Mouse (Mus musculus): ENCODE measurements around the gene Mgl2. TPM values are rescaled to one million over a fixed set of nuclear protein-coding genes. Genes with fewer than 3 reads are reported as not detected.

Gene Mgl2
- polyA plus RNA-seq, 1 experiment, result 6.8 TPM

- Histone ChIP-seq H3K36me3 (ENCODE audit: control insufficient read depth, insufficient read depth, low read length) (no peaks in the 10 kb centered on the region), H3K4me1 (replicated peaks; ENCODE audit: control insufficient read depth, insufficient read depth, low read length) (no peaks in the 10 kb centered on the region; the same call in 1 of the 2 replicates), H3K4me3 (ENCODE audit: control insufficient read depth, insufficient read depth, low read length) (no peak overlapping the region), H3K27ac (ENCODE audit: control insufficient read depth, insufficient read depth, low read length) (no peak overlapping the region), H3K27me3 (ENCODE audit: control insufficient read depth, insufficient read depth, low read length) (no peaks in the 10 kb centered on the region)
- no peak for TF ChIP-seq CTCF (IDR thresholded peaks at IDR 0.05; ENCODE audit: borderline replicate concordance, control insufficient read depth, extremely low read depth, insufficient read depth, low read length, poor library complexity)
- TF ChIP-seq POLR2A (IDR thresholded peaks at IDR 0.05; ENCODE audit: control insufficient read depth, extremely low read depth, insufficient read depth, low read length, poor library complexity), result no peak
- 94% methylated on average over 7 of the region's 7 CpGs for WGBS
- DNase-seq, result no peak
Measured at GRCm38 (mm10) chr11:70170291-70170690, 40.2 kb downstream of the Mgl2 start.

GRCm38 (mm10) chr11:70171181-70171580, 41.1 kb downstream of the Mgl2 start:
- Histone ChIP-seq H3K4me3 (ENCODE audit: control insufficient read depth, insufficient read depth, low read length) (no peak overlapping the region), H3K27ac (ENCODE audit: control insufficient read depth, insufficient read depth, low read length) (no peak overlapping the region), H3K36me3 (ENCODE audit: control insufficient read depth, insufficient read depth, low read length) (no peaks in the 10 kb centered on the region), H3K4me1 (replicated peaks; ENCODE audit: control insufficient read depth, insufficient read depth, low read length) (no peaks in the 10 kb centered on the region; the same call in 1 of the 2 replicates), H3K27me3 (ENCODE audit: control insufficient read depth, insufficient read depth, low read length) (no peaks in the 10 kb centered on the region)
- WGBS, result 83% methylated on average over 7 of the region's 7 CpGs
- DNase-seq, result no peak
- TF ChIP-seq CTCF (IDR thresholded peaks at IDR 0.05; ENCODE audit: borderline replicate concordance, control insufficient read depth, extremely low read depth, insufficient read depth, low read length, poor library complexity) (no peak), POLR2A (IDR thresholded peaks at IDR 0.05; ENCODE audit: control insufficient read depth, extremely low read depth, insufficient read depth, low read length, poor library complexity) (no peak)

- no peak for TF ChIP-seq CTCF (IDR thresholded peaks at IDR 0.05; ENCODE audit: borderline replicate concordance, control insufficient read depth, extremely low read depth, insufficient read depth, low read length, poor library complexity)
- DNase-seq, result peak; percentile 61
Measured at GRCm38 (mm10) chr11:70171847-70172246, 41.7 kb downstream of the Mgl2 start.

GRCm38 (mm10) chr11:70172298-70172697, 42.2 kb downstream of the Mgl2 start:
- Histone ChIP-seq H3K27ac (ENCODE audit: control insufficient read depth, insufficient read depth, low read length) (no peak overlapping the region), H3K27me3 (ENCODE audit: control insufficient read depth, insufficient read depth, low read length) (no peaks in the 10 kb centered on the region), H3K4me3 (ENCODE audit: control insufficient read depth, insufficient read depth, low read length) (no peak overlapping the region), H3K4me1 (replicated peaks; ENCODE audit: control insufficient read depth, insufficient read depth, low read length) (no peaks in the 10 kb centered on the region; the same call in 1 of the 2 replicates), H3K36me3 (ENCODE audit: control insufficient read depth, insufficient read depth, low read length) (no peaks in the 10 kb centered on the region)
- 71% methylated on average over 5 of the region's 5 CpGs for WGBS
- peak; percentile 15 for DNase-seq
- no peak for TF ChIP-seq POLR2A (IDR thresholded peaks at IDR 0.05; ENCODE audit: control insufficient read depth, extremely low read depth, insufficient read depth, low read length, poor library complexity)
- no peak for TF ChIP-seq CTCF (IDR thresholded peaks at IDR 0.05; ENCODE audit: borderline replicate concordance, control insufficient read depth, extremely low read depth, insufficient read depth, low read length, poor library complexity)

More at GRCm38 (mm10) chr11:70171847-70172246, 41.7 kb downstream of the Mgl2 start:
- no peaks in the 10 kb centered on the region; the same call in 1 of the 2 replicates for H3K4me1 ChIP-seq (replicated peaks; ENCODE audit: control insufficient read depth, insufficient read depth, low read length)
- H3K36me3 ChIP-seq (ENCODE audit: control insufficient read depth, insufficient read depth, low read length), result no peaks in the 10 kb centered on the region
- H3K27me3 ChIP-seq (ENCODE audit: control insufficient read depth, insufficient read depth, low read length), result no peaks in the 10 kb centered on the region
- WGBS, result 73% methylated on average over 3 of the region's 3 CpGs
- H3K27ac ChIP-seq (ENCODE audit: control insufficient read depth, insufficient read depth, low read length), result no peak overlapping the region
- H3K4me3 ChIP-seq (ENCODE audit: control insufficient read depth, insufficient read depth, low read length), result no peak overlapping the region

- WGBS, result 93% methylated on average over 4 of the region's 4 CpGs
- no peaks in the 10 kb centered on the region for H3K36me3 ChIP-seq (ENCODE audit: control insufficient read depth, insufficient read depth, low read length)
- H3K4me1 ChIP-seq (replicated peaks; ENCODE audit: control insufficient read depth, insufficient read depth, low read length), result no peaks in the 10 kb centered on the region; the same call in 1 of the 2 replicates
- no peaks in the 10 kb centered on the region for H3K27me3 ChIP-seq (ENCODE audit: control insufficient read depth, insufficient read depth, low read length)
- no peak overlapping the region for H3K4me3 ChIP-seq (ENCODE audit: control insufficient read depth, insufficient read depth, low read length)
- DNase-seq, result no peak
- no peak overlapping the region for H3K27ac ChIP-seq (ENCODE audit: control insufficient read depth, insufficient read depth, low read length)
- TF ChIP-seq POLR2A (IDR thresholded peaks at IDR 0.05; ENCODE audit: control insufficient read depth, extremely low read depth, insufficient read depth, low read length, poor library complexity) (no peak), CTCF (IDR thresholded peaks at IDR 0.05; ENCODE audit: borderline replicate concordance, control insufficient read depth, extremely low read depth, insufficient read depth, low read length, poor library complexity) (no peak)
Measured at GRCm38 (mm10) chr11:70174491-70174890, 44.4 kb downstream of the Mgl2 start.

GRCm38 (mm10) chr11:70177647-70178046, 47.5 kb downstream of the Mgl2 start:
- TF ChIP-seq POLR2A (IDR thresholded peaks at IDR 0.05; ENCODE audit: control insufficient read depth, extremely low read depth, insufficient read depth, low read length, poor library complexity) (no peak), CTCF (IDR thresholded peaks at IDR 0.05; ENCODE audit: borderline replicate concordance, control insufficient read depth, extremely low read depth, insufficient read depth, low read length, poor library complexity) (peak; percentile 56; the same call in 1 of the 2 replicates)
- Histone ChIP-seq H3K4me1 (replicated peaks; ENCODE audit: control insufficient read depth, insufficient read depth, low read length) (no peaks in the 10 kb centered on the region; the same call in 1 of the 2 replicates), H3K4me3 (ENCODE audit: control insufficient read depth, insufficient read depth, low read length) (no peak overlapping the region), H3K27ac (ENCODE audit: control insufficient read depth, insufficient read depth, low read length) (no peak overlapping the region), H3K27me3 (ENCODE audit: control insufficient read depth, insufficient read depth, low read length) (no peaks in the 10 kb centered on the region), H3K36me3 (ENCODE audit: control insufficient read depth, insufficient read depth, low read length) (no peaks in the 10 kb centered on the region)
- WGBS, result 81% methylated on average over 8 of the region's 8 CpGs
- peak; percentile 9 for DNase-seq

- no peak overlapping the region for H3K27ac ChIP-seq (ENCODE audit: control insufficient read depth, insufficient read depth, low read length)
- no peaks in the 10 kb centered on the region; the same call in 1 of the 2 replicates for H3K4me1 ChIP-seq (replicated peaks; ENCODE audit: control insufficient read depth, insufficient read depth, low read length)
- DNase-seq, result no peak
- WGBS, result 92% methylated on average over 11 of the region's 11 CpGs
- no peak for TF ChIP-seq CTCF (IDR thresholded peaks at IDR 0.05; ENCODE audit: borderline replicate concordance, control insufficient read depth, extremely low read depth, insufficient read depth, low read length, poor library complexity)
- no peak for TF ChIP-seq POLR2A (IDR thresholded peaks at IDR 0.05; ENCODE audit: control insufficient read depth, extremely low read depth, insufficient read depth, low read length, poor library complexity)
- no peaks in the 10 kb centered on the region for H3K36me3 ChIP-seq (ENCODE audit: control insufficient read depth, insufficient read depth, low read length)
- H3K4me3 ChIP-seq (ENCODE audit: control insufficient read depth, insufficient read depth, low read length), result no peak overlapping the region
- H3K27me3 ChIP-seq (ENCODE audit: control insufficient read depth, insufficient read depth, low read length), result no peaks in the 10 kb centered on the region
Measured at GRCm38 (mm10) chr11:70178311-70178710, 48.2 kb downstream of the Mgl2 start.

Measured in thymus, adult 2 months (tissue).